Mouse (Mus musculus): Measurements from ENCODE around the gene Tbx15. TPM values are rescaled to one million over a fixed set of nuclear protein-coding genes. Genes with fewer than 3 reads are reported as not detected.

The Tbx15 gene
- polyA plus RNA-seq (2015; fragmentation: Illumina TruSeq; extraction: RNeasy Lipid Tissue Mini Kit (QIAGEN cat#74804); ENCODE audit: insufficient read depth, low read depth, low replicate concordance) = not detected

DNA sequence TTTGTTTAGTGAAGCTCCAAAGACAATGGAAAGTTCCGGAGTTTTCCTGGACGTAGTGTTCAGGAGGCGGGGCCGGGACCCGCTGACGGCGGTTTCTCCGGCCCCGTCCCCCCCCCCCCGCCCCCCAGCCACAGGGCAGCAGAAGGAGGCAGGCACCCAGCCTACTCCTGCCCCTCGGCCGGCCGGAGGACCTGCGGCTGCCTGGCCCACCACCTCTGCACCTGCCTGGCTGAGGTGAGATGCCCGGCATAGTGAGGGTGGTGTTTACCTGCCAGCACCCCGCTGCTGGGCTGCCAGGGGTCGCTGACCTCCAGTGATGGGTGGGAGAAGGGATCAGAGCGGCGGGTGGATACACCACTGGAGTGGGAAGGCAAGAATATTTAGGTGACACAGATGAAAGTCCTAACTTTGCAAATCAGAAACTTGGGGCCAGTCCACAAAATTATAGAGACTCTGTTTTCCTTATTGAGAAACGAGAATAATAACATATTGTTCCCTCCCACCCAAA, at the start of gene Tbx15:
TSS of gene Tbx15 (plus strand) at position 169 of the 508 bp plus-strand sequence.

Other genes with a start within 250 kb of the Tbx15 start
- 1.1 TPM for gene Wars2, start 99.3 kb upstream of the Tbx15 start, polyA plus RNA-seq (2015; fragmentation: Illumina TruSeq; extraction: RNeasy Lipid Tissue Mini Kit (QIAGEN cat#74804); ENCODE audit: insufficient read depth, low read depth, low replicate concordance)